Mouse (Mus musculus) heart, embryonic 12.5 days (tissue): ENCODE measurements around the gene Ptprg. TPM values are rescaled to one million over a fixed set of nuclear protein-coding genes. Genes with fewer than 3 reads are reported as not detected.

ENCODE experiments used
- ATAC-seq: fragments of 200-750 bp; cut with Nextera tagmentation; 2 replicates; pipeline ENCODE4 v1.8.0; 2017; ENCODE audit warnings: moderate TSS enrichment, moderate library complexity; ENCODE audit not compliant: insufficient number of reproducible peaks, low FRiP score
- H3K27ac ChIP-seq: fragments of 300-500 bp; sonication (generic); 2 replicates; pipeline ENCODE4 v1.5.1; 2016; ENCODE audit warnings: mild to moderate bottlenecking, moderate library complexity; ENCODE audit not compliant: poor library complexity, severe bottlenecking
- H3K27me3 ChIP-seq: fragments of 300-500 bp; sonication (generic); replicated peaks from 2 replicates; pipeline ENCODE4 v1.6.1; 2016; ENCODE audit warnings: mild to moderate bottlenecking, moderate library complexity
- H3K36me3 ChIP-seq: fragments of 300-500 bp; sonication (generic); 2 replicates; pipeline ENCODE4 v1.6.1; 2016; ENCODE audit warnings: mild to moderate bottlenecking, moderate library complexity
- H3K4me1 ChIP-seq: fragments of 300-500 bp; sonication (generic); replicated peaks from 2 replicates; pipeline ENCODE4 v1.6.1; 2016; ENCODE audit warnings: mild to moderate bottlenecking
- H3K4me2 ChIP-seq: fragments of 300-500 bp; sonication (generic); 2 replicates; pipeline ENCODE4 v1.6.1; 2016; ENCODE audit warnings: mild to moderate bottlenecking, moderate library complexity
- H3K4me3 ChIP-seq: fragments of 300-500 bp; sonication (generic); 2 replicates; pipeline ENCODE4 v1.5.1; 2016; ENCODE audit warnings: mild to moderate bottlenecking
- H3K9ac ChIP-seq: fragments of 300-500 bp; sonication (generic); 2 replicates; pipeline ENCODE4 v1.6.1; 2016; ENCODE audit warnings: mild to moderate bottlenecking, moderate library complexity
- H3K9me3 ChIP-seq: fragments of 300-500 bp; sonication (generic); replicated peaks from 2 replicates; pipeline ENCODE4 v1.6.1; 2016; ENCODE audit warnings: mild to moderate bottlenecking, moderate library complexity
- WGBS: fragments of 180-500 bp; shearing (Covaris S2); methylation state at CpG from one replicate; pipeline ENCODE4 v1.1.7; 2016; 5-methylcytosine and 5-hydroxymethylcytosine counted together
- polyA plus RNA-seq: library from polyadenylated mRNA; unstranded; fragments of >200 nt; fragmentation: Nextera tagmentation; extraction: Ambion mirVana; gene quantifications from 2 replicates; pipeline ENCODE4 v1.2.1, GENCODE M21; 2016

The Ptprg gene
- polyA plus RNA-seq, 1 experiment from 2014 or later = 17.8 TPM

DNA sequence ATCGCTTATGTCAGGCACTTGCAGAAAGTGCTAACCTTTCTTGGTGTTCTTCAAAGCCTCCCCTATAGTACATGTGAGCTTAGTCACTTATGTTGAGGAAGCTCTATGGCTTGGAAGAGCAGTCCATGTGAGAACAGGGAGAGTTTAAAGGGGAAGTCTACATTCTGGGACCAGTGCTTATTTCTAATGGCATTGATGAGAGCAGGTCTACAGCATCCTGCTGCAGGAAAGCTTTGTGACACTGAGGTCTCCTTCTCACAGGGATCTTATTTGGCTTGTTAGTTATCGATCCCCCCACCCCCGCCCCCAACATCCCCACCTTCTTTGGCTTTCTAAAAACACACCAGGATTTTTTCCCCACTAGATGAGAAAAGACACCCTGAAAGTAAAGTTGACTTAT lies 635.9 kb downstream of the Ptprg start:
- H3K27me3 ChIP-seq = no peaks in the 10 kb centered on the region
- no peaks in the 10 kb centered on the region for H3K36me3 ChIP-seq
- H3K9ac ChIP-seq = no peak overlapping the region
- H3K4me1 ChIP-seq = 0 out of 2 replicates have a peak, but pooled peaks cover 2% of the 10 kb centered on the region
- WGBS = 82% methylated on average over 3 of the region's 3 CpGs
- H3K4me2 ChIP-seq = no peak overlapping the region
- no peak for ATAC-seq
- H3K27ac ChIP-seq = no peak overlapping the region
- H3K4me3 ChIP-seq = no peak overlapping the region
- no peaks in the 10 kb centered on the region for H3K9me3 ChIP-seq

DNA sequence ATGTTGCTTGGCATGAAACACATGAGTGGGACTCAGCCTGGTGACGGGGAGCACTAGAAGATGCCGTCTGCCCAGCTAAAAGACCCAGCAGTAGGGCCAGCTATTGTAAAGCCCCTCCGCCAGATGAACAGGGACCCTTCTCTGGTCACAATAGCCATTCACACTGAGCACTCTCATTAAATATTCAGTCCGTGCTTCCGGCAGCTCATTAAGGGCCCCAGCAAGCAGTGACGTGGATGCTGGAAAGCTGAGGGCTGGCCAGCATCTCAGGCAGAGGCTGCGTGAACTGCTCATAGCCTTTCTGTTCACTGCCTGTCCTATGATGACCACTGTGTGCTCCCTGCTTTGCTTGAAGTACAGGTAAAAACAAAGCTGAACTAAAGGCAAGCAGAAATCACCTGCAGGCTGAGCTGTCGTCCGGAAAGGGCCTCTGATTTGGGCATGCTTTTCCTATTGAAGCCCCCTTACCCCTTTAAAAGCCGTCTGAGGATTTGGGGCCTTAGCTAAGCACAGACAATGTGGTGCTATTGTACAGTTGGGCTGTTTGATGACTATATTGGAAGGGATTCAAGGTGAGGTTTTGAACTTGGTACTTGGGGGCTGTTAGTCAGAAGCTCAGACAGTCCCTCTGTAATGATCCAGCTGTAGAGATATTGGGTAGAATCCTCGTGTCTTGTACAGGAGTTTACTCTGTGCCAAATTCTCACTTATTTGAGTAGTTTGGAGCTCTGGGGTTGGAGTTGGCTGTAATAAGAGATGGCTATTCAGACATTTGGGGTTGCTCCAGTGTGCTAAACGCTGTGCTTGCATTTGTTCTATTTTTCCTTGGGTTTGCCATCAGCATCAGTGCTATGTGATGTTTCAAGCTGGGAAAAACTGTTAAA lies 636.6 kb downstream of the Ptprg start:
- WGBS = 75% methylated on average over 12 of the region's 12 CpGs
- ATAC-seq = no peak
- H3K4me2 ChIP-seq = no peak overlapping the region

GRCm38 (mm10) chr14:12191076-12191475 lies 637.7 kb downstream of the Ptprg start:
- no peak overlapping the region for H3K27ac ChIP-seq
- H3K4me1 ChIP-seq = no peaks in the 10 kb centered on the region
- no peak overlapping the region for H3K9ac ChIP-seq
- H3K36me3 ChIP-seq = no peaks in the 10 kb centered on the region
- WGBS = 87% methylated on average over 6 of the region's 6 CpGs
- ATAC-seq = no peak
- H3K4me3 ChIP-seq = no peak overlapping the region
- H3K9me3 ChIP-seq = no peaks in the 10 kb centered on the region
- H3K4me2 ChIP-seq = no peak overlapping the region
- H3K27me3 ChIP-seq = no peaks in the 10 kb centered on the region

More for the DNA sequence above, 636.6 kb downstream of the Ptprg start:
- Histone ChIP-seq H3K4me3 (no peak overlapping the region), H3K4me1 (no peaks in the 10 kb centered on the region), H3K27me3 (no peaks in the 10 kb centered on the region), H3K9me3 (no peaks in the 10 kb centered on the region), H3K27ac (no peak overlapping the region), H3K9ac (no peak overlapping the region), H3K36me3 (no peaks in the 10 kb centered on the region)

DNA sequence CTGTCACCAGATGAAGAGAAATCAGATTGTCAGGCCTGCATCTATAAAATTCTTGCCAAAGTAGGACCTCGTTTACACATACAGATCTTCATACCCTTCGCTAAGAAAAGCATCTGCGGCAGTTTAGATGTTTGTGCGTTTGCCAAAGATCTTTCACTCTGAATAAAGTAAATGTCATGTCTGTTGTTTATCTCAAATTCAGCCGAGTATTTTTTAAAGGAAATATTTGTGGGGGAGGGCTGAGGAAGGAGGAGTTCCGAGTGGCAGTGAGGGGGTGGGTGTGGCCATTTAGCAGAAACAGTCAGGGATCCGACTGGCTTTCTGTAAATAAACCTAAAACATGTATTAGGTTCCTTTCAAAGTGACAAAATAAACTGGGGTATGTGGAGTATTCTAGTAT lies 645.4 kb downstream of the Ptprg start:
- Histone ChIP-seq H3K4me2 (no peak overlapping the region), H3K9ac (no peak overlapping the region), H3K27ac (no peak overlapping the region), H3K9me3 (no peaks in the 10 kb centered on the region), H3K4me1 (no peaks in the 10 kb centered on the region), H3K27me3 (no peaks in the 10 kb centered on the region), H3K36me3 (no peaks in the 10 kb centered on the region), H3K4me3 (no peak overlapping the region)
- ATAC-seq = no peak
- 53% methylated on average over 7 of the region's 7 CpGs for WGBS

DNA sequence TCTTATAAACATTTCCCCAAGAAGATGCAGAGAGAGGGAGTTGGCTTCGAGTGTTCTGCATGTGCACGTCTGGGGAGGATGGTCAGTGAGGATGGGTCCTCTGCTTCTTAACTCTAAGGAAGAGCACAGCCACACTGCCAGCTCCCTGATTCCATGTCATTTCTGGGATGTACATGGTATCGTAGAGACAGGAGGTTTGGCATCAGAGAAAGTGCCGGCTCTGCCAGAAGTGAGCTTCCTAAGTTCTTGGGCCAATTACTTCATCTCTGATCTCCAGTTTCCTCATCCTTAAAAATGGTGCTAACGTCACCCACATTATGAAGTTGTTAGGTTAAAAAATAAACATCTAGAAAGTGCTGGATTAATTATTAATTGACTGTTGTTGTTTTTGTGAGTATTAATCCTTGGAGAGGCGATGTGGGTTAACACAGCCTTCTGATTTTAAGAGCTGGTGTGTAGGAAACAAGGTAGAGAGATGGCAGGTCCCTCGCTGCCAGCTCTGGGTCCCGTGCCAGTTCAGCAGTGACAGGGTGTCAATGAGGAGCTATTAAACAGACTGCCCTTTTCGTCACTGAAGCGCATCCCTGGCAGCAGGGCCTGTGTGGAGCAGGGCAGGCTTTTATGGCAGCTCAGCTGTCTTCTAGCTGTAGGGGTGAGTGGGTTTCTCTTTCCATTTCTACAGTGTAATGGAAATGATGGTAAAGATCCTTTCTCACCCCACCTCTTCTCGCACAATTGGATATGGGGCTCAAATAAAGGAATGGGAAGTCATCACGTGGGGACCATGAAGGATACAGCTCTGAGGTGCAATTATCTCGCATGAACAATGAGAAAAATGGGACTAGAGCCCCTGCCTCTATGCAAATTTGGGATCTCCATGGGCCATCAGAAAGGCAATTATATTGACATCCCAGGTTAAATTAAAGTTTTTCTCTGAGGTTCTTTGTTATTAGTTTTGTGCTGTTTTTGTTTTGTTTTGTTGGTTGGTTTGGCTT lies 646.9 kb downstream of the Ptprg start:
- no peaks in the 10 kb centered on the region for H3K27me3 ChIP-seq
- 74% methylated on average over 13 of the region's 13 CpGs for WGBS
- H3K36me3 ChIP-seq = no peaks in the 10 kb centered on the region
- no peak overlapping the region for H3K4me2 ChIP-seq
- ATAC-seq = no peak
- no peak overlapping the region for H3K9ac ChIP-seq
- no peak overlapping the region for H3K4me3 ChIP-seq
- no peaks in the 10 kb centered on the region for H3K9me3 ChIP-seq
- H3K4me1 ChIP-seq = no peaks in the 10 kb centered on the region
- no peak overlapping the region for H3K27ac ChIP-seq

DNA sequence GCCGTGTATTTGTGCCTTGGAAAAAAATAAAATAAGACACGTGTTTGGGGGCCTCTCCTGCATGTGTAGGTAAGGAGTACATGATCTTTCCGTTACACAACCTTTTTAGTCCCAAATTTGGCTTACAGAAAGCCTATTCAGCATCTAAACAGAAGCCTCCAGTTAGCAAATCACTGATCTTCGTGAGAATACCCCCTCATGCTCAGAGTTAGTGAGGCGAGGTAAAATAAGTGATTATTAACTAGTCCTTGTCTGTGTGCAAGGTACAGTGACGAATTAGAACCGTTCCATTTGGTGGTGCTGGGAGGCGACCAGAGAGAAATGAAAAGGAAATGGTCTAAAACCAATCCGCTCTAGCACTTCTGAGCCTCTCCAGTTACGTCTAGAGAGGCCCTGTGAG lies 648.9 kb downstream of the Ptprg start:
- WGBS = 74% methylated on average over 10 of the region's 10 CpGs
- Histone ChIP-seq H3K27ac (no peak overlapping the region), H3K9me3 (no peaks in the 10 kb centered on the region), H3K4me3 (no peak overlapping the region), H3K27me3 (no peaks in the 10 kb centered on the region), H3K9ac (no peak overlapping the region), H3K4me1 (no peaks in the 10 kb centered on the region), H3K36me3 (no peaks in the 10 kb centered on the region), H3K4me2 (no peak overlapping the region)
- ATAC-seq = no peak

DNA sequence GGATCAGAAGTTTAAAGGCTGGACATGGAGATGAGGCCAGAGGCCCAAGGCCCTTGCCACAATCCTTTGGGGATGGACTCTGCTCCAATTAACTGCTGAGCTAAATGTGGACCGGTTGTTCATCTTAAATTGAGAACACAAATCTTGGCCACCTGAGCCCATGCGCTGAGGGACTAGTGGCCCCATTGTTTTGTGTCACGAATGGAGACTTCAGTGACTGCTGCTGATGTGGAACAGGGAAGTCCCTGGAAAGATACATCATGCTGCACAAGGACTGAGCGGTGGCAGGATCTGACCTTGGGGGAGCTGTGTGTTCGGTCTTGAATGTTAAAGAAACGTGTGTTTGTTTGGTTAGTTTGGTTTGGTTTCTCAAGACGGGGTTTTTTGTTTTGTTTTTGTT lies 649.7 kb downstream of the Ptprg start:
- H3K27me3 ChIP-seq = no peaks in the 10 kb centered on the region
- WGBS = 84% methylated on average over 7 of the region's 7 CpGs
- H3K9ac ChIP-seq = no peak overlapping the region
- H3K9me3 ChIP-seq = no peaks in the 10 kb centered on the region
- H3K4me3 ChIP-seq = no peak overlapping the region
- H3K36me3 ChIP-seq = no peaks in the 10 kb centered on the region
- no peak overlapping the region for H3K4me2 ChIP-seq
- no peak for ATAC-seq
- no peak overlapping the region for H3K27ac ChIP-seq
- no peaks in the 10 kb centered on the region for H3K4me1 ChIP-seq

DNA sequence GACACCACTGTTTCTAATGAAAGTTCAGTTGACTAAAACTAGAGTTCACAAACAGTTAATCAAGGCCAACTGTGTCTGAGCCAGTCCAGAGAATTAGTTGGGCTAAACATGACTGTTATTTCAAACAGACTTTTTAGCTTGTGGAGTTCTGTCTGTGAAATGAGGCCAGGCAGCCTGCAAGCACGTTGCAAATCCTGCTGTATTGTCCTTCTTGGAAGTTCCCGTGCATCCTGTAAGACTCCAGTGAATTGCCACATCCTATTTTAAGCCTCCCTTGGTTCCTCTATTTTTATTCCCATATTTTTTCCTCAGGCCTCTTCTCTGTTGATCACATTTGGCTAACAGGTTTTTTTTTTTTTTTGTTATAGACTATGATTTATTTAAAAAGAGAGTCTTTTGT lies 652.8 kb downstream of the Ptprg start:
- Histone ChIP-seq H3K9me3 (no peaks in the 10 kb centered on the region), H3K4me3 (no peak overlapping the region), H3K4me2 (no peak overlapping the region), H3K9ac (no peak overlapping the region), H3K4me1 (no peaks in the 10 kb centered on the region), H3K36me3 (no peaks in the 10 kb centered on the region), H3K27ac (no peak overlapping the region), H3K27me3 (no peaks in the 10 kb centered on the region)
- ATAC-seq = no peak
- 62% methylated on average over 2 of the region's 2 CpGs for WGBS

GRCm38 (mm10) chr14:12208554-12208953 lies 655.2 kb downstream of the Ptprg start:
- Histone ChIP-seq H3K4me2 (no peak overlapping the region), H3K4me3 (no peak overlapping the region), H3K36me3 (peaks cover 6% of the 10 kb centered on the region; the same call in 1 of the 2 replicates), H3K27me3 (no peaks in the 10 kb centered on the region), H3K4me1 (no peaks in the 10 kb centered on the region), H3K9ac (no peak overlapping the region), H3K9me3 (no peaks in the 10 kb centered on the region), H3K27ac (no peak overlapping the region)
- ATAC-seq = no peak
- WGBS = 83% methylated on average over 2 of the region's 2 CpGs

- Histone ChIP-seq H3K9ac (no peak overlapping the region), H3K36me3 (peaks cover 8% of the 10 kb centered on the region), H3K27ac (no peak overlapping the region), H3K4me3 (no peak overlapping the region), H3K9me3 (no peaks in the 10 kb centered on the region), H3K27me3 (no peaks in the 10 kb centered on the region), H3K4me1 (no peaks in the 10 kb centered on the region), H3K4me2 (no peak overlapping the region)
- 73% methylated on average over 16 of the region's 16 CpGs for WGBS
- no peak for ATAC-seq
Observed at GRCm38 (mm10) chr14:12218544-12219150, 665.3 kb downstream of the Ptprg start.

GRCm38 (mm10) chr14:12219877-12220276 lies 666.5 kb downstream of the Ptprg start:
- no peak overlapping the region for H3K27ac ChIP-seq
- no peak for ATAC-seq
- 74% methylated on average over 6 of the region's 6 CpGs for WGBS

More at GRCm38 (mm10) chr14:12219877-12220276, 666.5 kb downstream of the Ptprg start:
- no peaks in the 10 kb centered on the region for H3K27me3 ChIP-seq
- no peak overlapping the region for H3K4me3 ChIP-seq
- no peak overlapping the region for H3K9ac ChIP-seq
- no peaks in the 10 kb centered on the region for H3K4me1 ChIP-seq
- peaks cover 8% of the 10 kb centered on the region for H3K36me3 ChIP-seq
- H3K9me3 ChIP-seq = no peaks in the 10 kb centered on the region
- no peak overlapping the region for H3K4me2 ChIP-seq
